Mouse (Mus musculus) E14TG2a.4 (cell line): ENCODE data around the gene Herc2.

Experiments
- CTCF ChIP-seq: conservative IDR thresholded peaks from 2 replicates; pipeline ENCODE4 v1.5.1; 2014; ENCODE audit warnings: low read length
- POU5F1 ChIP-seq: IDR thresholded peaks from 2 replicates; pipeline ENCODE4 v1.6.1; 2014; ENCODE audit warnings: low read length, borderline replicate concordance

DNA sequence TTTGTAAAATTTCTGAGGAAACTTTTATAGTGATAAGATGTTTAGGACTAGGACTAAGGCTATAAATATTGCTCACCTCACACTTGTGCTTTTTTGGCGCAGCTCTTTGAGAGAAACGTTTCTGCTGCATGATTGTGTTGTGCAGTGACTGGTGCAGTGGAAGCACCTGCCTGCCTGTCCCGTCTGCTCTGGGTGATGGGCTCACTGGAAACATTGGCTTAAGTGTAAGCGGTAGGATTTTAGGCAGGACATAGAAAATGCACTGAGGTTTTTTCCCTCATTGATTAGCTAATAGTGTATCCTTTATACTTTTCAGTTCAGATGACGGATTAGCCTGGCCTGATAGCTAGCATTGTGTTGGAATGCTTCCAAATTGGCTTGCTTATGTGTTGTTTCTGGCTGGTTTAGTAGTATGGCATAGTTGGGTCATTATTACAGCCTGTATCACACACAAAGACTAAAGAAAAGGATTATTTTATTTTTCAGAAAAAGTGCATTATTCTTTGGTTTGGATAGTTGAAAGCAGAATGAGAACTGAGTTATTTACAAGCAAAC, 52.4 kb downstream of the Herc2 start:
- no peak for TF ChIP-seq CTCF
- no peak for TF ChIP-seq POU5F1
